Mouse (Mus musculus) activated CD4-positive, CD25-positive, alpha-beta regulatory T cell, adult 4 months (primary cell): ENCODE measurements at regions not wholly inside any gene's neighbourhood (a gene's known extent, or its start where the extent isn't known, plus 50 kb on each side); places are given as distances from the start of the nearest gene placed in this dataset.

Experiments
- ATAC-seq: one replicate; pipeline ENCODE4 v1.8.0; 2017

GRCm38 (mm10) chr8:127662776-127663499 is 599.2 kb downstream of the Pard3 start:
- ATAC-seq: no peak

GRCm38 (mm10) chr8:127666606-127667005 is 602.9 kb downstream of the Pard3 start:
- no peak for ATAC-seq

GRCm38 (mm10) chr8:127668991-127669390 is 605.3 kb downstream of the Pard3 start:
- no peak for ATAC-seq

- no peak for ATAC-seq
These were observed 610.4 kb downstream of the Pard3 start for GRCm38 (mm10) chr8:127674063-127674462.

- no peak for ATAC-seq
These were observed 611.7 kb downstream of the Pard3 start for GRCm38 (mm10) chr8:127675377-127675776.

- no peak for ATAC-seq
These were observed 616.5 kb downstream of the Pard3 start for GRCm38 (mm10) chr8:127680205-127680604.

- ATAC-seq: no peak
These were observed 620.5 kb downstream of the Pard3 start for GRCm38 (mm10) chr8:127684213-127684612.

GRCm38 (mm10) chr8:127690792-127691191 is 627.1 kb downstream of the Pard3 start:
- no peak for ATAC-seq

GRCm38 (mm10) chr8:127698404-127698803 is 634.7 kb downstream of the Pard3 start:
- no peak for ATAC-seq

GRCm38 (mm10) chr8:127704406-127704805 is 640.7 kb downstream of the Pard3 start:
- no peak for ATAC-seq

- ATAC-seq: no peak
These were observed 642.5 kb downstream of the Pard3 start for GRCm38 (mm10) chr8:127706051-127706835.

- no peak for ATAC-seq
These were observed 645.7 kb downstream of the Pard3 start for GRCm38 (mm10) chr8:127709439-127709838.

GRCm38 (mm10) chr8:127715097-127715496 is 643.3 kb upstream of the Nrp1 start:
- no peak for ATAC-seq

GRCm38 (mm10) chr8:127717969-127718368 is 640.4 kb upstream of the Nrp1 start:
- no peak for ATAC-seq

- ATAC-seq: no peak
These were observed 638.5 kb upstream of the Nrp1 start for GRCm38 (mm10) chr8:127719881-127720280.

GRCm38 (mm10) chr8:127720593-127721290 is 637.7 kb upstream of the Nrp1 start:
- ATAC-seq: no peak

- ATAC-seq: no peak
These were observed 636.8 kb upstream of the Nrp1 start for GRCm38 (mm10) chr8:127721624-127722023.

- no peak for ATAC-seq
These were observed 624.3 kb upstream of the Nrp1 start for GRCm38 (mm10) chr8:127734059-127734458.

- no peak for ATAC-seq
These were observed 616.2 kb upstream of the Nrp1 start for GRCm38 (mm10) chr8:127742236-127742635.

GRCm38 (mm10) chr8:127745221-127745620 is 613.2 kb upstream of the Nrp1 start:
- ATAC-seq: no peak

GRCm38 (mm10) chr8:127746456-127746855 is 611.9 kb upstream of the Nrp1 start:
- ATAC-seq: no peak

GRCm38 (mm10) chr8:127752871-127753270 is 605.5 kb upstream of the Nrp1 start:
- no peak for ATAC-seq

- no peak for ATAC-seq
These were observed 604.4 kb upstream of the Nrp1 start for GRCm38 (mm10) chr8:127753793-127754565.
